Mouse (Mus musculus) E14TG2a.4 (cell line): Measurements from ENCODE around the gene Ly6g5c.

Source experiments
- CTCF ChIP-seq: conservative IDR thresholded peaks from 2 replicates; pipeline ENCODE4 v1.5.1; 2014; ENCODE audit warnings: low read length
- NANOG ChIP-seq: IDR thresholded peaks from 2 replicates; pipeline ENCODE4 v1.6.1; 2014; ENCODE audit warnings: borderline replicate concordance, low read length, mixed read lengths

GRCm38 (mm10) chr17:35102299-35102698 is 5.8 kb upstream of the Ly6g5c start:
- TF ChIP-seq CTCF (no peak), NANOG (no peak)
